Mouse (Mus musculus): ENCODE measurements around the gene Lpar2.

Gene Lpar2

GRCm38 (mm10) chr8:69870003-69870765, 48.0 kb downstream of the Lpar2 start:
- no peak for DNase-seq (ENCODE audit: low spot score)

- DNase-seq (ENCODE audit: low spot score), result no peak
Observed at GRCm38 (mm10) chr8:69870907-69871306, 48.7 kb downstream of the Lpar2 start.

GRCm38 (mm10) chr8:69874155-69874554, 51.9 kb downstream of the Lpar2 start:
- peak; percentile 46 for DNase-seq (ENCODE audit: low spot score)

- DNase-seq (ENCODE audit: low spot score), result no peak
Observed at GRCm38 (mm10) chr8:69874654-69875053, 52.4 kb downstream of the Lpar2 start.

- no peak for DNase-seq (ENCODE audit: low spot score)
Observed at GRCm38 (mm10) chr8:69876097-69876496, 53.9 kb downstream of the Lpar2 start.

- DNase-seq (ENCODE audit: low spot score), result no peak
Observed at GRCm38 (mm10) chr8:69876967-69877366, 54.7 kb downstream of the Lpar2 start.

GRCm38 (mm10) chr8:69877396-69877795, 55.2 kb downstream of the Lpar2 start:
- no peak for DNase-seq (ENCODE audit: low spot score)

- no peak for DNase-seq (ENCODE audit: low spot score)
Observed at GRCm38 (mm10) chr8:69877992-69878391, 55.8 kb downstream of the Lpar2 start.

GRCm38 (mm10) chr8:69879678-69880077, 57.4 kb downstream of the Lpar2 start:
- DNase-seq (ENCODE audit: low spot score), result no peak
